Mouse (Mus musculus): ENCODE data around the gene Plscr2. TPM values are rescaled to one million over a fixed set of nuclear protein-coding genes. Genes with fewer than 3 reads are reported as not detected.

The Plscr2 gene
- polyA plus RNA-seq (2014; fragmentation: Nextera tagmentation; extraction: Ambion mirVana): 0.33 and 1.2 TPM in 2 replicates

DNA sequence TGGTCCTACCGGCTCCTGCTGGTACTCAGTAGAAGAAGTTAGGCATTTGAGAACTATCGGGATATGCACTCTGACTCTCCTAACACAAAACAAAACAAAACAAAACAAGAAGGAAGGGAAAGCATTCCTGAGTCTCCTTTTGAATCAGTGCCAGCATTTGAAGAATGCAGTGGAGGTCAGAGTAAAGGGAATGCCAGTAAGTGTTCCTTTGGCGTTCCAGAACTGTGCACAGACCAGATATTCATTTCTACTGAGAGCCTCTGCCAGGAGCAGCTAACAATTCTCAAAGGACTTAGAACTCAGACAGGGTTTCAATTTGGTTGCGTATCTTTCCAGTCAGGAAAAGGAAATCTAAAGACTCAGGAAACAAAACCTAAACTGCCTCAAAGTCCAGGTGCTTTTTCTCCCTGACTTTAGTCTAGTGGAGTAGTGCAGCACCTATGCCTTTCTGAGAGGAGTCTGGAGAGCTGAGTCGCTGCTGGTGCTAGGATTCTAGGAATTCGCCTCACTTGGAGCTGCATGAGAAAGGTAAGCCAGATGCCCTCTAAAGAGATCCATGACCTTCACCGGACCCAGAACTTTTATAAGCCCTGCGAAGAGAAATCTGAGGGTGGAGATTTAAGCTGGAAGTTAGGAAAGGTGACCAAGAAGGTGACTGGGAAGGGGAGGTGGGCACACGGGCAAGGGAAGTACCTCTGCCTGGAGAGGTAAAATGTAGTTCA is at the start of gene Plscr2:
Gene Plscr2 (plus strand): TSS at position 117 of the 722 bp plus-strand sequence.
- no peak for ATAC-seq (ENCODE audit: low FRiP score)
- WGBS: 81% methylated on average over 9 of the region's 9 CpGs
- no peak for DNase-seq (ENCODE audit: low spot score, missing footprints)

DNA sequence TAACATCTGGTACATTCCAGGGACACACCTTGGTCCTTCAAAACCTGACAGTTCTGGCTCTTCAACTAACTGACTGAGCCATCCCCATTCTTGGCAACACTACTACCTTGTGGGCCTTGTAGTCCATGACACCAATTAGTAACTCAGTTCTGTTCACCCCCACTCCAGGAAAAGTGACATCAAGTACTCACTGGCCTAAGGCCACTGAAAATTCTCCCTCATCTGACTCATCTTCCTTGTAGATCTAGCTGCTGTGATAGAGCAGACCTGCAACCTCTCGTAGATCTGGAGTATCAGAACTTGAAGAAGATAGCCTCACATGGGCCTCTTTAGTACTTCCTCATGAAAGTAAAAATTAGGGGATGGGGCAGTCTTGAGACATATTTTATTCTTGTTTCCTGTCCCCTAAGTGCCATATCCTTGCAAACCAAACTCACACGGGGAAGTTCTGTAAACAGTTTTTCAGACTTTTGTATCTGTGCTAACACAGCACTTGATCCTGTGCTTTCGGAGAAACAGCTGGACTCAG is 49.2 kb upstream of the Plscr2 start:
- H3K4me1 ChIP-seq (ENCODE audit: control insufficient read depth, insufficient read depth, low read length): no peaks in the 10 kb centered on the region
- no peak overlapping the region for H3K4me2 ChIP-seq
- no peaks in the 10 kb centered on the region for H3K36me3 ChIP-seq (ENCODE audit: control insufficient read depth, insufficient read depth, low read length)
- DNase-seq (ENCODE audit: low spot score, missing footprints) (no peak), ATAC-seq (ENCODE audit: low FRiP score) (no peak)
- no peaks in the 10 kb centered on the region for H3K27me3 ChIP-seq (ENCODE audit: control insufficient read depth, insufficient read depth, low read length)
- 88% methylated on average over 3 of the region's 3 CpGs for WGBS
- no peak overlapping the region for H3K9ac ChIP-seq (ENCODE audit: low read length)
- no peaks in the 10 kb centered on the region for H3K9me3 ChIP-seq (ENCODE audit: control insufficient read depth, low read length)
- no peak overlapping the region for H3K4me3 ChIP-seq (ENCODE audit: low read depth, low read length)
- H3K27ac ChIP-seq (ENCODE audit: low read depth, low read length): no peak overlapping the region

More for the DNA sequence above, at the start of gene Plscr2:
- Histone ChIP-seq H3K4me1 (ENCODE audit: control insufficient read depth, insufficient read depth, low read length) (no peaks in the 10 kb centered on the region), H3K9me3 (ENCODE audit: control insufficient read depth, low read length) (no peaks in the 10 kb centered on the region), H3K9ac (ENCODE audit: low read length) (no peak within 1 kb of the TSS), H3K36me3 (ENCODE audit: control insufficient read depth, insufficient read depth, low read length) (no peaks in the 10 kb centered on the region), H3K4me2 (no peak within 1 kb of the TSS), H3K4me3 (ENCODE audit: low read depth, low read length) (no peak within 1 kb of the TSS), H3K27me3 (ENCODE audit: control insufficient read depth, insufficient read depth, low read length) (no peaks in the 10 kb centered on the region), H3K27ac (ENCODE audit: low read depth, low read length) (no peak within 1 kb of the TSS)

DNA sequence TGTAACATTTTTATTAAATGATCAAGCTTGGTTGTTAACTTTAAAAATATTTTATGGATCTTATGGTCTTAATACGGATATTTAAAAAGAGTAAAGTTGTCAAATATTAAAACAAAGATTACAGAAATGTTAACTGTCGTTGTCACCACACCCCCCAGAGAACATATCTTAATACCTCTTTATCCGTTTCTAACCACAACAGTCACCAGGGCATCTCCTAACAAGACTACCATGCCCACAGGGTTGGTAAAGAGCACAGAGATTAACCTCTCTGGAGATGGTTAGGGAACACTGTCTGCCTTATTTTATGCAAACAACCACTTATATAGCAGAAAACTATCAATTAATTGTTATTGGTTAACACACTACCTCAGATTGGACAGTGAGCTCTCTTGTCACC is 48.6 kb upstream of the Plscr2 start:
- no peak overlapping the region for H3K4me3 ChIP-seq (ENCODE audit: low read depth, low read length)
- WGBS: 88% methylated on average over 3 of the region's 3 CpGs
- DNase-seq (ENCODE audit: low spot score, missing footprints) (no peak), ATAC-seq (ENCODE audit: low FRiP score) (no peak)
- H3K36me3 ChIP-seq (ENCODE audit: control insufficient read depth, insufficient read depth, low read length): no peaks in the 10 kb centered on the region
- H3K4me2 ChIP-seq: no peak overlapping the region
- H3K4me1 ChIP-seq (ENCODE audit: control insufficient read depth, insufficient read depth, low read length): no peaks in the 10 kb centered on the region
- no peak overlapping the region for H3K9ac ChIP-seq (ENCODE audit: low read length)
- H3K27ac ChIP-seq (ENCODE audit: low read depth, low read length): no peak overlapping the region
- no peaks in the 10 kb centered on the region for H3K9me3 ChIP-seq (ENCODE audit: control insufficient read depth, low read length)
- H3K27me3 ChIP-seq (ENCODE audit: control insufficient read depth, insufficient read depth, low read length): no peaks in the 10 kb centered on the region

GRCm38 (mm10) chr9:92228867-92229832 is 46.3 kb upstream of the Plscr2 start:
- no peak overlapping the region for H3K9ac ChIP-seq (ENCODE audit: low read length)
- H3K4me3 ChIP-seq (ENCODE audit: low read depth, low read length): no peak overlapping the region
- ATAC-seq (ENCODE audit: low FRiP score) (no peak), DNase-seq (ENCODE audit: low spot score, missing footprints) (no peak)
- H3K36me3 ChIP-seq (ENCODE audit: control insufficient read depth, insufficient read depth, low read length): no peaks in the 10 kb centered on the region
- no peaks in the 10 kb centered on the region for H3K4me1 ChIP-seq (ENCODE audit: control insufficient read depth, insufficient read depth, low read length)
- no peaks in the 10 kb centered on the region for H3K27me3 ChIP-seq (ENCODE audit: control insufficient read depth, insufficient read depth, low read length)
- 91% methylated on average over 16 of the region's 16 CpGs for WGBS
- H3K27ac ChIP-seq (ENCODE audit: low read depth, low read length): no peak overlapping the region
- H3K9me3 ChIP-seq (ENCODE audit: control insufficient read depth, low read length): no peaks in the 10 kb centered on the region
- H3K4me2 ChIP-seq: no peak overlapping the region

DNA sequence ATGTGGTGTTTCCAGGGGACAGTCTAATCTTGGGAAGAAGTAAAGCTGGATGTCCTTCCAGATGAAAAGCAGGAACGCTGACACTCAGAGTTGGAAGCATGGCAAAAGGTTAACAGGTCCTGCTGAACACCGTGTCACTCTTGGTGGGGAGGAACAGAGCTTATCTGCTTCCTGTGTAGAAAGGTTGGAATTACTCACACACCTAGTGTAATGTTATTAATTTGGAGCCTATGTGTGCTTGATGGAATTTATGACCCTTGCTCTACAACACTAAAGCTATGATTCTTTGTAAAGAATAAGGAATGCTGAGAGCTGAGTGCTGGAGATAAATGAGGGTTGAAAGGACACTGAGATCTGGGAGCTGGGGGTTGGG is 45.6 kb upstream of the Plscr2 start:
- Histone ChIP-seq H3K27ac (ENCODE audit: low read depth, low read length) (no peak overlapping the region), H3K4me2 (no peak overlapping the region), H3K4me3 (ENCODE audit: low read depth, low read length) (no peak overlapping the region), H3K4me1 (ENCODE audit: control insufficient read depth, insufficient read depth, low read length) (no peaks in the 10 kb centered on the region), H3K9me3 (ENCODE audit: control insufficient read depth, low read length) (no peaks in the 10 kb centered on the region), H3K27me3 (ENCODE audit: control insufficient read depth, insufficient read depth, low read length) (no peaks in the 10 kb centered on the region), H3K9ac (ENCODE audit: low read length) (no peak overlapping the region), H3K36me3 (ENCODE audit: control insufficient read depth, insufficient read depth, low read length) (no peaks in the 10 kb centered on the region)
- ATAC-seq (ENCODE audit: low FRiP score) (no peak), DNase-seq (ENCODE audit: low spot score, missing footprints) (no peak)
- 85% methylated on average over 2 of the region's 2 CpGs for WGBS

- 90% methylated on average over 11 of the region's 11 CpGs for WGBS
Observed at GRCm38 (mm10) chr9:92234901-92235458, 40.4 kb upstream of the Plscr2 start.

DNA sequence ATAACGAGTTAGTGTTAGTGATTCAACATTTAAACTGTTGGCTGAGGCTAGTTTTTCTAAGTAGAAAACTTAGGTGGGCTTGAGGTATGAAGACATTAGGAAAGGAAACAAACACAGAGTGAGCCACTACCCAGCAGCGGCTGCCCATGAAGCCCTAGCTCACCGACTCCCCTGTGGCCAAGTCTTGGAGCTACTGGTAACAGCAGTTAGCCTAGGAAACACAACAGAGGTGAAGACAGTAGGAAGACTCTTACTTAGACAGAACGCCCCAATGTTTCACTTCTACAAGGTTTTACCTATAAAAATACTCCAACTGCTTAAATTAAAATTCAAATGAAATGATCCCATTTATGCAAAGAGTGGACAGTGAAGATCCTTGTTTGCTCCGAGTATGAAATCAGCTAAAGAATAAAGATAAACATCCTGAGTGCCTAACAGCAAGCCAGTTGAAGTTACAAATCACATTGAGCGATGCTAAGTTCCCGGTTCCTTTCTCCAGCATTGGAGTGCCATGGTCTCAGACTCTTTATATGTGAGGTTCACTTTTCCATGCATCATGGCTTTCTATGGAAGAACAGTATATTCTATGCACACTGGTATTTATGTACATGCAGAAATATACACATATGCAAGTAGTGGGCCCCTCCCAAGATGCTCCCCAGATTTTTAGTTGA is 26.5 kb upstream of the Plscr2 start:
- no peak overlapping the region for H3K9ac ChIP-seq (ENCODE audit: low read length)
- H3K4me1 ChIP-seq (ENCODE audit: control insufficient read depth, insufficient read depth, low read length): no peaks in the 10 kb centered on the region; the same call in 1 of the 2 replicates
- H3K9me3 ChIP-seq (ENCODE audit: control insufficient read depth, low read length): no peaks in the 10 kb centered on the region
- 83% methylated on average over 7 of the region's 7 CpGs for WGBS
- ATAC-seq (ENCODE audit: low FRiP score) (no peak), DNase-seq (ENCODE audit: low spot score, missing footprints) (no peak)
- H3K27ac ChIP-seq (ENCODE audit: low read depth, low read length): no peak overlapping the region
- no peak overlapping the region for H3K4me2 ChIP-seq
- no peaks in the 10 kb centered on the region for H3K36me3 ChIP-seq (ENCODE audit: control insufficient read depth, insufficient read depth, low read length)
- no peak overlapping the region for H3K4me3 ChIP-seq (ENCODE audit: low read depth, low read length)
- H3K27me3 ChIP-seq (ENCODE audit: control insufficient read depth, insufficient read depth, low read length): no peaks in the 10 kb centered on the region

More at GRCm38 (mm10) chr9:92234901-92235458, 40.4 kb upstream of the Plscr2 start:
- no peaks in the 10 kb centered on the region for H3K9me3 ChIP-seq (ENCODE audit: control insufficient read depth, low read length)
- no peak overlapping the region for H3K4me3 ChIP-seq (ENCODE audit: low read depth, low read length)
- no peaks in the 10 kb centered on the region for H3K4me1 ChIP-seq (ENCODE audit: control insufficient read depth, insufficient read depth, low read length)
- no peak overlapping the region for H3K4me2 ChIP-seq
- no peaks in the 10 kb centered on the region for H3K36me3 ChIP-seq (ENCODE audit: control insufficient read depth, insufficient read depth, low read length)
- H3K27ac ChIP-seq (ENCODE audit: low read depth, low read length): no peak overlapping the region
- ATAC-seq (ENCODE audit: low FRiP score) (no peak), DNase-seq (ENCODE audit: low spot score, missing footprints) (no peak)
- no peak overlapping the region for H3K9ac ChIP-seq (ENCODE audit: low read length)
- H3K27me3 ChIP-seq (ENCODE audit: control insufficient read depth, insufficient read depth, low read length): no peaks in the 10 kb centered on the region

- peak; percentile 81 for DNase-seq (ENCODE audit: low spot score, missing footprints)
Observed at GRCm38 (mm10) chr9:92249447-92249852, 26.0 kb upstream of the Plscr2 start, which contains the start of gene Plscr1. Plscr1 (plus strand) TSS chr9:92249750.

More at GRCm38 (mm10) chr9:92249447-92249852, 26.0 kb upstream of the Plscr2 start, which contains the start of gene Plscr1:
- Histone ChIP-seq H3K4me3 (ENCODE audit: low read depth, low read length) (peak within 1 kb of the TSS; percentile 43), H3K9me3 (ENCODE audit: control insufficient read depth, low read length) (no peaks in the 10 kb centered on the region), H3K27me3 (ENCODE audit: control insufficient read depth, insufficient read depth, low read length) (no peaks in the 10 kb centered on the region), H3K27ac (ENCODE audit: low read depth, low read length) (no peak within 1 kb of the TSS; the same call in 1 of the 2 replicates), H3K36me3 (ENCODE audit: control insufficient read depth, insufficient read depth, low read length) (no peaks in the 10 kb centered on the region), H3K4me1 (ENCODE audit: control insufficient read depth, insufficient read depth, low read length) (no peaks in the 10 kb centered on the region; the same call in 1 of the 2 replicates), H3K4me2 (peak within 1 kb of the TSS; percentile 57), H3K9ac (ENCODE audit: low read length) (peak within 1 kb of the TSS; percentile 63)
- no peak for ATAC-seq (ENCODE audit: low FRiP score)
- WGBS: 48% methylated on average over 7 of the region's 7 CpGs

Data from midbrain, embryonic 11.5 days (tissue).